Mouse (Mus musculus): Measurements from ENCODE around the gene Fgfr2. TPM values are rescaled to one million over a fixed set of nuclear protein-coding genes. Genes with fewer than 3 reads are reported as not detected.

The Fgfr2 gene
- polyA plus RNA-seq, 2 experiments from 2014 or later: not detected

GRCm38 (mm10) chr7:130953376-130953775, 2169.8 kb downstream of the Fgfr2 start:
- ATAC-seq: no peak

GRCm38 (mm10) chr7:130951004-130951403, 2172.1 kb downstream of the Fgfr2 start:
- no peak for ATAC-seq

- no peak for ATAC-seq
These were observed 2172.7 kb downstream of the Fgfr2 start for GRCm38 (mm10) chr7:130950482-130950881.

GRCm38 (mm10) chr7:130949331-130949751, 2173.8 kb downstream of the Fgfr2 start:
- ATAC-seq: no peak

GRCm38 (mm10) chr7:130948563-130949208, 2174.5 kb downstream of the Fgfr2 start:
- no peak for ATAC-seq

- no peak for ATAC-seq
These were observed 2176.8 kb downstream of the Fgfr2 start for GRCm38 (mm10) chr7:130946303-130946702.

GRCm38 (mm10) chr7:130945730-130946129, 2177.4 kb downstream of the Fgfr2 start:
- no peak for ATAC-seq

GRCm38 (mm10) chr7:130944766-130945475, 2178.2 kb downstream of the Fgfr2 start:
- no peak for ATAC-seq

- no peak for ATAC-seq
These were observed 2179.8 kb downstream of the Fgfr2 start for GRCm38 (mm10) chr7:130943280-130943895.

GRCm38 (mm10) chr7:130940733-130941132, 2182.4 kb downstream of the Fgfr2 start:
- ATAC-seq: no peak

GRCm38 (mm10) chr7:130938896-130939295, 2184.3 kb downstream of the Fgfr2 start:
- no peak for ATAC-seq

- ATAC-seq: no peak
These were observed 2185.1 kb downstream of the Fgfr2 start for GRCm38 (mm10) chr7:130938005-130938404.

- ATAC-seq: no peak
These were observed 2185.8 kb downstream of the Fgfr2 start for GRCm38 (mm10) chr7:130937266-130937841.

GRCm38 (mm10) chr7:130936472-130936951, 2186.6 kb downstream of the Fgfr2 start:
- no peak for ATAC-seq

- no peak for ATAC-seq
These were observed 2187.2 kb downstream of the Fgfr2 start, which contains the start of gene Htra1 for GRCm38 (mm10) chr7:130935793-130936471. Htra1 (plus strand) TSS chr7:130936111.

GRCm38 (mm10) chr7:130935421-130935792, 2187.7 kb downstream of the Fgfr2 start:
- ATAC-seq: no peak

- ATAC-seq: no peak
These were observed 2188.5 kb downstream of the Fgfr2 start for GRCm38 (mm10) chr7:130934654-130935053.

- ATAC-seq: no peak
These were observed 2190.2 kb downstream of the Fgfr2 start for GRCm38 (mm10) chr7:130932921-130933320.

- ATAC-seq: no peak
These were observed 2192.7 kb downstream of the Fgfr2 start for GRCm38 (mm10) chr7:130930401-130930800.

- ATAC-seq: no peak
These were observed 2200.0 kb downstream of the Fgfr2 start for GRCm38 (mm10) chr7:130922981-130923731.

GRCm38 (mm10) chr7:130918260-130918659, 2204.9 kb downstream of the Fgfr2 start:
- ATAC-seq: no peak

Measured in activated CD4-positive, CD25-positive, alpha-beta regulatory T cell, adult 4 months (primary cell).